Mouse (Mus musculus) thymus, postnatal 36 days (tissue): ENCODE data around the gene Thap4.
A peak's percentile ranks its signal among the peaks of the same experiment; 100 is the strongest.
"Not testable (repeated sequence)": the region's sequence is repeated elsewhere in the genome, so short reads cannot be mapped to it uniquely, and the experiment has no call there.

Experiments used
- DNase-seq, 2 experiments: peaks; one replicate each; pipeline ENCODE4 v3.0.0; 2022; ENCODE audit warnings: mixed read lengths in 2 of 2

Gene Thap4

GRCm38 (mm10) chr1:93689901-93690496, 64.7 kb downstream of the Thap4 start:
- DNase-seq: no peak

- DNase-seq: no peak
Observed at GRCm38 (mm10) chr1:93688154-93688553, 66.5 kb downstream of the Thap4 start.

- no peak for DNase-seq
Observed at GRCm38 (mm10) chr1:93686961-93687320, 67.7 kb downstream of the Thap4 start.

- DNase-seq: no peak
Observed at GRCm38 (mm10) chr1:93686245-93686960, 68.3 kb downstream of the Thap4 start.

GRCm38 (mm10) chr1:93685401-93686244, 69.0 kb downstream of the Thap4 start, which contains the start of gene Bok:
TSS of gene Bok (plus strand) at chr1:93685660.
- peak in 1 of 2 experiments; percentile 12 for DNase-seq

GRCm38 (mm10) chr1:93679889-93680568, 74.6 kb downstream of the Thap4 start:
- DNase-seq: no peak

- DNase-seq: no peak
Observed at GRCm38 (mm10) chr1:93678386-93678785, 76.3 kb downstream of the Thap4 start.

- no peak for DNase-seq
Observed at GRCm38 (mm10) chr1:93672682-93673081, 82.0 kb downstream of the Thap4 start.

- no peak for DNase-seq
Observed at GRCm38 (mm10) chr1:93669941-93670340, 84.7 kb downstream of the Thap4 start.

- DNase-seq: peak; percentile 68 to 75
Observed at GRCm38 (mm10) chr1:93668791-93669548, 85.7 kb downstream of the Thap4 start.

- peak; percentile 23 to 58 for DNase-seq
Observed at GRCm38 (mm10) chr1:93667760-93668400, 86.8 kb downstream of the Thap4 start.

- not testable (repeated sequence) for DNase-seq
Observed at GRCm38 (mm10) chr1:93658559-93658958, 96.1 kb downstream of the Thap4 start, which contains the start of gene Stk25. TSS of gene Stk25 (minus strand) at chr1:93658659.

GRCm38 (mm10) chr1:93657025-93657360, 97.7 kb downstream of the Thap4 start:
- DNase-seq: no peak

GRCm38 (mm10) chr1:93656325-93657024, 98.2 kb downstream of the Thap4 start:
- DNase-seq: no peak

GRCm38 (mm10) chr1:93654798-93655197, 99.9 kb downstream of the Thap4 start:
- DNase-seq: no peak

- no peak for DNase-seq
Observed at GRCm38 (mm10) chr1:93654275-93654674, 100.4 kb downstream of the Thap4 start.
